Mouse (Mus musculus) liver, embryonic 18 days (tissue): Measurements from ENCODE around the gene Tma7. TPM values are rescaled to one million over a fixed set of nuclear protein-coding genes. Genes with fewer than 3 reads are reported as not detected.

Experiments
- polyA plus RNA-seq: library from polyadenylated mRNA; depleted of rRNA; stranded (reverse); fragments of >200 nt; gene quantifications from 2 replicates; pipeline ENCODE4 v1.2.3, GENCODE M21; 2012; rRNA removed

Gene Tma7
- 60.6 and 66.8 TPM in 2 replicates for polyA plus RNA-seq

GRCm38 (mm10) chr9:109082124-109082800 lies at the start of gene Tma7, which contains the start of gene Ccdc51:
TSS of gene Tma7 (minus strand) at chr9:109082587.
TSS of gene Ccdc51 (plus strand) at chr9:109082493.

GRCm38 (mm10) chr9:109095137-109095982 lies 13.0 kb upstream of the Tma7 start, which contains the start of gene Plxnb1:
TSS of gene Plxnb1 (plus strand) at chr9:109095389.

GRCm38 (mm10) chr9:109073661-109074573 lies 8.5 kb downstream of the Tma7 start, which contains the start of gene Atrip:
TSS of gene Atrip (minus strand) at chr9:109074124.

GRCm38 (mm10) chr9:109059136-109059903 lies 23.1 kb downstream of the Tma7 start, which contains the start of gene Trex1:
TSS of gene Trex1 (minus strand) at chr9:109059734.

GRCm38 (mm10) chr9:109038086-109038895 lies 44.1 kb downstream of the Tma7 start, which contains the start of gene Shisa5:
TSS of gene Shisa5 (plus strand) at chr9:109038565.

Other genes with a start within 250 kb of the Tma7 start
- gene Slc26a6, start 229.3 kb downstream of the Tma7 start, polyA plus RNA-seq, result 2.7 and 2.8 TPM in 2 replicates
- 0.04 TPM in 1 of 2 replicates, not detected in the other for gene Tmem89, start 168.0 kb downstream of the Tma7 start, polyA plus RNA-seq
- gene Uqcrc1, start 146.0 kb downstream of the Tma7 start, polyA plus RNA-seq, result 224 and 244 TPM in 2 replicates
- gene Col7a1, start 129.0 kb downstream of the Tma7 start, polyA plus RNA-seq, result 0.51 and 0.59 TPM in 2 replicates
- gene Ucn2, start 96.6 kb downstream of the Tma7 start, polyA plus RNA-seq, result 0.04 TPM in 1 of 2 replicates, not detected in the other
- 4.6 and 6.5 TPM in 2 replicates for gene Pfkfb4, start 90.8 kb downstream of the Tma7 start, polyA plus RNA-seq
- gene Shisa5, start 44.0 kb downstream of the Tma7 start, polyA plus RNA-seq, result 30.0 and 37.0 TPM in 2 replicates
- gene Trex1, start 22.9 kb downstream of the Tma7 start, polyA plus RNA-seq, result 23.2 and 25.4 TPM in 2 replicates
- gene Atrip, start 8.5 kb downstream of the Tma7 start, polyA plus RNA-seq, result 6.2 and 6.7 TPM in 2 replicates
- 6.0 and 6.4 TPM in 2 replicates for gene Ccdc51, start 94 bp downstream of the Tma7 start, polyA plus RNA-seq
- 4.8 and 5.9 TPM in 2 replicates for gene Plxnb1, start 12.8 kb upstream of the Tma7 start, polyA plus RNA-seq
- not detected in 2 replicates for gene Fbxw21, start 79.5 kb upstream of the Tma7 start, polyA plus RNA-seq
- 0.02 and 0.07 TPM in 2 replicates for gene Fbxw13, start 113.4 kb upstream of the Tma7 start, polyA plus RNA-seq
- gene Fbxw20, start 152.2 kb upstream of the Tma7 start, polyA plus RNA-seq, result 0.02 TPM in 2 replicates
- 0.06 TPM in 1 of 2 replicates, not detected in the other for gene Fbxw14, start 205.1 kb upstream of the Tma7 start, polyA plus RNA-seq